Mouse (Mus musculus): ENCODE data around the gene Sdhd. TPM values are rescaled to one million over a fixed set of nuclear protein-coding genes. Genes with fewer than 3 reads are reported as not detected.

Gene Sdhd
- polyA plus RNA-seq, 1 experiment, result 156 TPM

DNA sequence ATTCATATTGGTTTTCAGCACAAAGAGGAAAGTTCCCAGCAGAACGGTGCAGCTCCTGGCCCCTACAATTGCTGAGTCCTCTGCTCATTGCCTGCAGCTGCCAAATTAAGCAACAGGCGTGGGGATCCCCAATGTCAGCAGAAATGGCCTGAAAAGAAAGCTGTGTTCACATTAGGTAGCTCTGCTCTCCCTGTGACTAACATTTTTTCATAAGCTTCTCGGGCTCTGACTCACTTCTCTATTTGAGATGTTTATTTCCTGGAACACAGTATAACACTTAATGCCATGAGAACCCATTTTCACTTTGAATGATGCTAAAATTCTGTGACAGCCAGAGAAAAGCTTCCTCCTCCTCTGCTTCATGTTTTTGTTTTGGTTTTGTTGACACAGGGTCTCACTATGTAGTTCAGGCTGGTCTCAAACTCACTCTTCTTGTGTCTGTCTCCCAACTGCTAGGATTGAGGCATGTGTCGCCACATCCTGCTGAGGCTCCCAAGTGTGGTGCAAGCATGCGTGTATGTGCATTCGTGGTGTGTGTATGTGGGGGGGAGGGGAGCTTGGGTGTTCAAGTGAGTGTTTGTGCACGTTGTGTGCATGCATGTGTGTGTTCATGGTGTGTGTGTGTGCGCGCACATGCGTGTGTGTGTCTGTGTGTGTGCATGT is 12.6 kb downstream of the Sdhd start:
- DNase-seq (ENCODE audit: extremely low spot score in 1 of 2, low spot score in 1 of 2), result no peak

DNA sequence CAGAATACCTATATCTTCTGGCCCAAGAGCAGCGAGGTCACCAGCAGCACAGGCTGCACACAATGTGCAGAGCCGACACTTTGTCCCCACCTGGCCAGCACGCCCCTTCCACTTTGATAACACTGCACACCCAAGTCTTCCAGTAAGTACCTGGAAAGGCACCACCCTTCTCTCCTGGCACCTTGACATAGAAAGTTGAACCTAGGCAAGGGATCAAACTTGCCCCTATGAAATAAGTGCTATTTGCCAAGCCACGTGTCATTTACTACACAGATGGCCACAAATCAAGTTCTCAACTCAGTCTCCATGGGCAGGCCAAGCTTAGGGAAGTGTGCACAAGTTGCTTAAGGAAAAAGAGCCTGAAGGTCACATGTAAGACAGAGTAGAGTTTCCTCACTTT is 16.7 kb downstream of the Sdhd start:
- no peak for DNase-seq (ENCODE audit: extremely low spot score in 1 of 2, low spot score in 1 of 2)

DNA sequence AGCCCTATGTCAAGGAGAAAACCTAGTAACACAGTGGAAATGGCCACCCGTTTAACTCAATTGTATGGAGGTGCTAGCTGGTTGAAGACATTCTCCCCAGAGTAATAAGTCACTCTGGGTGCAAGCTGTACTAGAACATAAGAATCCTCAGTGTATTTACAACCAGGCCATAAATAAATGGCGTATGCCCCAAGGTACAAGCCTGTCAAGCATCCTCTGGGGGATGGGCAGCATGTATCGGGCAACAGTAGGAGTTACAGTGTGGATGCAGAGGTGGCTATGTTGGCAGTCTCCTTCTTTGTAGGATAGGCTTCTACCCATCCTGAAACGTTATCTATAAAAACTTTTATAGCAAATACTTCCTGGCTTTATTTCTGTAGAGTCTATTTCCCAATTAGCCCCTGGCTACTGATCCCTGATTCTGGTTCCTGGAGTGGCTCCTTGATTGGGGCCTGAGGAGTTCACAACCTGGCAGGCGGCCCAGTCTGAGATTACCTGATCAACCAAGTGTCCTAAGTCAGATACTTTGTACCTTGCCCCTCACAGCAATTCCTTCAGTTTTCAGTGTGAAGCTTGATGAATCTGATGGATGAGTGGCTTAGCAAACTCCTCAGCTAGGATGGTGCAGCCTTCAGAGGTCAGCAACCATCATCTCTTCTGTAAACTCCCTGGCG is 18.3 kb downstream of the Sdhd start:
- no peak for DNase-seq (ENCODE audit: extremely low spot score in 1 of 2, low spot score in 1 of 2)

DNA sequence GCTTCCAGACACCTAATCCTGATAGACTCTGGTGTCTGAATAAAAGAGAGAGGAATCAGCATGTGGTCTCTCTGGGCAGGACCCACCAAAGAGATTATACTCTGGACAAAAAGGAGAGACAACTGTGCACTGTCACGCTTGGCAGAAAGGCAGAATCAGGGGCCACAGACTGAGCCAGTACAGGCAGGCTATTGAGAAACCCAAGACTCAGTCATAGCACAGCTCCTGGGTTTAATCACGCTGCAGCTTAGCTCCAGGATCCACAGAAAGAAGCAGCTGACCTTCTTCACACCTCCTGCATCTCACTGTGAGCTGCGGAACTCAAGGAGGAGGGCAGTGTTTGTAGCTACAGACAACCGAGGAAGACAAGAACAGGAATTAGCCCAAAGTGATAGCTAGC is 23.2 kb downstream of the Sdhd start:
- DNase-seq (ENCODE audit: extremely low spot score in 1 of 2, low spot score in 1 of 2), result no peak

DNA sequence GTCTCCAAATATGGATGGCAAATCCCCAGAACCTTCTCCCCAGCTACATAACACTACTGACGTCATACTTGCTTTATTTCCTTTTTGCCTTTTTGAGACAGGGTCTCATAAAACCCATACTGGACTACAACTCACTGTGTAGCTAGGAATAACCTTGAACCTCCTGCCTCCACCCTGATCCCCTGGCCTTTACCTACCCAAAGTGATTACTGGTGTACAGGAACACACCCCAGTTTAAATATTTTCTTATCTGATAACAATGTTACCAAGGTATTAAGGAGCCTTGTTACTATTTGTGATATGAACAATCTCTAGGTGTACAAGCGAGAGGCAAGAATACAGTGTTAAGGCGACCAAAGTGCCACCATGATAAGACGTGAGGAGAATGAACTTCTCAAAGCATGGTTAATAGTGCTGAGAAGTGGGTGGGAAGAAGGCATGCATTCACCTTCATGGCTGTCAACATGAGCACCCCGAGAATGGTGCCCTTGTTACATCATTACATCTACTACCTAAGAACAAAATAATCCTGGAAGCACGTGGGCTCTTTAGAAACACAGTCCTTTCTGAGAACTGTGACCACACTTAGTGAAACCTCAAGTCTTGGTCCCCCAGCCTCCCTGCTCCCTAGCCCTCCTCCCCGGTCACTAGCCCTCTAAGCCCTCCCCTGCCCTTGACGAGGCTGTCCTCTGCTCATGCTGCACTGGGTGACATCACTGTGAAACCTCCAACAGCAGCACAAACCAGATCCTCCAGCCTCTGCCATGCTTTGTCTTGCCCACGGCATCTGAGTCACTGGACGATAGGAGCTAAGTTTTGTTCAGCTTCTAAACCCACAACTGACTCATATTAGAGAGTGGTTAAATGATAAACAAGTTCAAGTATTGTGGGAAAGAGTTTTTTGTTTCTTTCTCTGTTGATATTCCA is 33.8 kb downstream of the Sdhd start:
- DNase-seq (ENCODE audit: extremely low spot score in 1 of 2, low spot score in 1 of 2), result no peak

DNA sequence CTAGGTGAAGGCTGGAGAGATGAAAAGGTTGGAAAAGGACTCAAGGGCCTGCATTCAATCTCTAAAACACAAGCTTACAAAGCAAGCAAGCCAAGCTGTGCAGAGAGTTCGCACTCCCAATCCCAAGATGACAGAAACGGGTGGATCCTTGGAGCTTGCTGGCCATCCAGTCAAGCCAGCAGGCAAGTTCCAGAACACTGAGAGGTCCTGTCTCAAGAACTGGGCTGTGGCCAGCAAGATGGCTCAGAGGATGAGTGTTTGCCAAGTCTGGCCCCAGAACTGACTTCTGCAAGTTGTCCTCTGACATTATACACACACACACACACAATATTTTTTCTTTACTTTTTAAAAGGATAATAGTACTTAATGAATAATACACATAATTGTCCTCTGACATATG is 35.7 kb downstream of the Sdhd start:
- DNase-seq (ENCODE audit: extremely low spot score in 1 of 2, low spot score in 1 of 2), result no peak

DNA sequence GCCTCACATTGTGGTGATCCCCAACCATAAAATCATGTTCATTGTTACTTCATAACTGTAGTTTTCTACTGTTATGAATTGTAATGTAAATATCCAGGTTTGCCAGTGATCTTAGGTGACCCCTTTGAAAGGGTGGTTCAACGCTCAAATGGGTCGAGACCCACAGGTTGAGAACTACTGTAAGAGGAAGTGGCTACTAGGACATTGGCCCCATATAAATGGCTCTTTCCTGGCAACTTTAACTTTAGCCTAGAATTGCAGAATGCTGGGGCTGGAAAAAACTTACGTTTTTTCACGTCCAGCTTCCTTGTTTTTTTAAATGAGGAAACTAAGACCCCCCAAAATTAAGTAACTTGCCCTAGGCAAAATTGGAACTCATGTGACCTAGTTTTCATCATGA is 36.2 kb downstream of the Sdhd start:
- no peak for DNase-seq (ENCODE audit: extremely low spot score in 1 of 2, low spot score in 1 of 2)

DNA sequence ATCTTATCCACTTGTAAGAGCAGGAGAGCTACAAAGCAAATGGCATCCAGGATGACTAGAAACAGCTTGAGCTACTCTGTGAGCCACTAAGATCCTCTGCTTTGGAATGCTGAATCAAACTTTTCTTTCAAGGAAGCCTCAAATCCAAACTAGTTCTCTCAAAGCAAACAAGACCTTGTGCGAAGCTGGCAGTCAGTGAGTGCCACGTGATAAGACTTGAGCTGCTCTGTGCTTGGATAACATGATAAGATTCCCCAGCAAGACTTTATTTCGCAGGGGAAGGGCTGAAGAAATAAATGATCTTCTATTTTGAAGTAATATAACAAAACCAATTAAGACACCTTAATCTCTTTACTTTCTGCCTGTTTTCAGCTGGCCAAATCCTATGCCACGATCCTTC is 37.7 kb downstream of the Sdhd start:
- DNase-seq (ENCODE audit: extremely low spot score in 1 of 2, low spot score in 1 of 2), result no peak

DNA sequence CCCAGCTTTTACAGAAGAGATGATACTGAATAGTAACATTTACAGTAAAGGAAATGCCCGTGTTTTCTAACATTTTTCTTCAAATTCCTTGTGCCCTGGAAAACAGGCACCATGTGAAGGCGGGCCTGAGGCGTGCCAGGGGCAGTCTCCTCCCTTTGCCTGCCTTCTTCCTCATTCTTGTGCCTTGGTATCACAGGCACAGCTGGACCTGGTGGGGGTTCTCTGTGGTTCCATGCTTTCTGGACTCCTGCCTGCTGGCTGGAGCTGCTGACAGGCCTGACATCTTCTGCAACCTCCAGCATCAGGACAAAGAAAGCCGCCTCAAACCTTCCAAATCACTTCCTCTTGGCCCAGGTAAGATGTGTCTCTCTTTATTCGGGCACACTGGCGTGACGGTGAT is 38.4 kb downstream of the Sdhd start:
- DNase-seq (ENCODE audit: extremely low spot score in 1 of 2, low spot score in 1 of 2), result no peak

DNA sequence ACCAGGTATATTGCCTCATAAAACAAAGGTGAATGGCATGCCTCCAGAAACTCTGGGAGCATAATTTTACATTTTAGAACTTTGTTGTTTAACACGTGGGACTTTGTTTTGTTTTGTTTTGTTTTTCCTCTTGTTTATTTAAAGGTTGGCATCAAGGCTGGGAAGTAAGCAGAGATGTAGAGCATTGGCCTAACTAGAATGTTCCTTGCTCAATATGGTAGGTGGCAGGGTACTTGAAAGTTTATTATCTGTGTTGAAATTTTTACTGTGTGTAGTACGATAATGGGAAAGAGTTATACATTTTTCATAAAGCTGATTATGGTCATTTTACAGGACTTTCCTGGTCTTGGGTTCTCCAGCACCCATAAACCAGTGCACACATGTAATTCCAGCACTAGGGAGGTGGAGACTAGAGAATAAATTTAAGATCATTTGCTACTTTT is 41.7 kb downstream of the Sdhd start:
- no peak for DNase-seq (ENCODE audit: extremely low spot score in 1 of 2, low spot score in 1 of 2)

DNA sequence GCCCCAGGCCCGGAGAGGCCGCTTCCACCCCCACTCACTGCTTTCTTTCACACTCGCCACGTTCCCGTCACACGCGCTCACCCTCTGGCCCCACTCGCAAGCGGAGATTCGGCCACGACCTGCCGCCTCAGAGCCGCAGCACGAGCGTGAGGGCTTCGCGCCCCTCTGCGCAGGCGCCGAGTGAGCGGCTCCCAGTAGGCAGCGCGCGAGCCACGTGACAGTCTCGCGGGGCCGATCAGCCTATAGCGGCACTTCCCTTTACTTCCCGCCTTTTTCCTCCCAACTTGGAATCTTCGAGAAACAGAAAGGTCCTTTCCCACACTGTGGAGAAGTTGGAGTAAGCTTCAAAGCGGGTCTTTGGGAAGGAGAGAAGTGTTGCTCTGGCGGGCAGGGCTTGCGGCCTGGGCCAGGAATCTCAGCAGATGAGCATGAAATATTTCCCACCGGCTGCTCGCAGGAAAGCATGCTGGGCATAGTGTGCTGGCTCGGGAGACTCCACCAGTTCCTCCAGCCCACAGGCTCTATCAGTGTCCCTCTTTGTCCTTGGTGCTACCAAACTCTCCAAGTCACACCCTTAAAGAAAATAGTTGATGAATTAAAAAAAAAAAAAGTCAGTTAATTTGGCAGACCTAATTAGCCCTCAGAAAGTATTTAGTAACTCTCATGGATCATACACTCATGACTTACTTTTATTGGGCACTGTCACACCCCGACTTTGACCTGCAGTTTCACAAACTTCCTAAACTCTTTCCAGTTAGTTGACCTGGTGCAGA is 42.3 kb downstream of the Sdhd start, which contains the start of gene Tex12:
Tex12 (minus strand) TSS at position 181 of the 773 bp plus-strand sequence.
- DNase-seq (ENCODE audit: extremely low spot score in 1 of 2, low spot score in 1 of 2), result no peak

DNA sequence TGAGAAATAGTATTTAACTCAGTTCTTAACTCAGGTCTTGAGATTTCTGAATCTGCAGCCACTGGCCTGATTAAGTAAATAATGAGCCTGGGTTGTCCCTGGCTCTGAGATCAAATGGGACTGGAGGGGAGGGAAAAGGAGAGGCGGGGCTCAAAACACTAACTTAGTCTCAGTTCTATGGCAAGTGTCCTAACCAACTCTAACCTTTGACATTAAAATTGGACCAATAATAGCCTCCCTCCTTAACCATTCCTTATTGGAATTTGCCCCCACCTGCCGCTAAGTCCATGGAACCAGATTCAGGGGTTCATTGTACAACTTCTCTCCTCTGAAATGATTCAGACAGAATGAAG is 48.5 kb downstream of the Sdhd start, which contains the start of gene Bco2:
Bco2 (minus strand) TSS at position 88 of the 353 bp plus-strand sequence.
- DNase-seq (ENCODE audit: extremely low spot score in 1 of 2, low spot score in 1 of 2), result no peak

DNA sequence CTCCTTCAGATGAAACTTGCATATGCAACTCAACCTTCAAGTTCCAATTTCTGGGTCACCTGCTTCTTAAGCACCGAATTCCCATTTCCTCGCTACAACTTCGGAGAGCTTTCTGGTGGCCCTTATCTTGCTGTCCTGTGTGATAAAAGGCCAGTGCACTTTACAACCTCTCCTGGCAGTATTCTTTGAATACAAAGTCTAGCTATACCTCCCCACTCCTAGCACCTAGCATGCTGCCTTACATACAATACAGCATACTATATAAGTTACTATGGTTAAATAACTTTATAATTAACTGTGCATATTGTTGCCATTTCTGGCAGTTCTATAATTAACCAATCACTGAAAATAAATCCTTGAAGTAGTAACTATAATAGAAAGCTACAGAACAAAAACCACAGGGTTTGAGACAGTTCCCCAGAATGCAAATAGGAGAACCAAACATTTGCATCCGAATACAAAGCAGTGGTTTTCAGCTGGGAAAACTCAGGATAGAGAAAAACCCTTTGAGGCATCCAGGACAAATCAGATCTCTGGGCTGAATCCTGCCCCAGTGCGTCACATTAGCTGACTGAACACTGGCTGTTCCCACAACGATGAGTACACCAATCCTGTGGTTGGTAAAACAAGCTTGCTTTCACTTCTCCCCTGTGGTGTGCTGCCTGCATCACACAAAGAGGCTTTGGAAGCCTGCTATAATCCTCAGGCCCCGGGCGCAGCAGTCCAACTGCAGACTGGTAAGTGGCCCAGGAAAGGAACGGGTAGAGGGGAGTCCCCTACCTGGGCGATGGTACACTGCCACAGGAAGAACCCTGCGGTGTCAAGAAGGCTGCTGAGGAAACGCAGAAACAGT is 49.1 kb downstream of the Sdhd start, which contains the start of gene Il18:
Il18 (plus strand) TSS at position 587 of the 853 bp plus-strand sequence.
- peak; percentile 77 to 80 for DNase-seq (ENCODE audit: extremely low spot score in 1 of 2, low spot score in 1 of 2)

DNA sequence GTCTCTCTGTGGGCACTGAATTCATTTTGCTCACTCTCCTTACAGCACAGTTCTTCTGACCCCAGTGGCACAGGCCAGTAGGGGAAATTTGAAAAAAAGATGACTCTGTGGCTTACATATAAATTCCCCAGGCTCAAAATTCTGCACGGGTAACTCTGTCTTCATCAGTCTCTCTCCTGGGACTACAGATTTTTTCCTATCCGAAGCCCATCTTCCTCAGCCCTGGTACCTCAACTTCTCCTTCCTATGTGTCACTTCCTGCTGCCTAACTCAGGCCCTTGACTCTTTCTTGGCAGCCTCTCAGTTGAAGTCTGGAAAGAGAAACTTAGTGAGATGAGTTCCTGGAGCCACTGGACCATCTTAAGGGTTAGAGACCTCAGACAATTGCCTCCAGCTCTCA is 50.1 kb downstream of the Sdhd start:
- DNase-seq (ENCODE audit: extremely low spot score in 1 of 2, low spot score in 1 of 2), result no peak

DNA sequence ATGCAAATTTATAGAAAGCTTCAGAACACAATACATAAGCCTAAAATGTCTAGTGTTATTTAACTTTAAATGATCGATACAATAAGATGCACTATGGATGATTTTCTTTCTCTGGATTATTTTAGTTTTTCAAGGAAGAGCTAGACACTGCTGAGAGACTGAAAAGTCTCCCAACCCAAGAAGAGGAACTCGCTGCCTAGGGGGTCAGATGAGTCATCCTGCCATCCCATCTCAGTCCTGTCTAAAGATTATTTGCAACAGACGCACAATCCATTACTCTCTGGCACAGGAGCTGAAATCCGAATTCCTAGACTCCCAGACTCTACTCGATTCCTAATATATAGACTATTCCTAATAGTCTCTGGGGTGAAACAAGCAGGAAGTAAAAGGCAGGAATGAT is 51.4 kb downstream of the Sdhd start:
- no peak for DNase-seq (ENCODE audit: extremely low spot score in 1 of 2, low spot score in 1 of 2)

DNA sequence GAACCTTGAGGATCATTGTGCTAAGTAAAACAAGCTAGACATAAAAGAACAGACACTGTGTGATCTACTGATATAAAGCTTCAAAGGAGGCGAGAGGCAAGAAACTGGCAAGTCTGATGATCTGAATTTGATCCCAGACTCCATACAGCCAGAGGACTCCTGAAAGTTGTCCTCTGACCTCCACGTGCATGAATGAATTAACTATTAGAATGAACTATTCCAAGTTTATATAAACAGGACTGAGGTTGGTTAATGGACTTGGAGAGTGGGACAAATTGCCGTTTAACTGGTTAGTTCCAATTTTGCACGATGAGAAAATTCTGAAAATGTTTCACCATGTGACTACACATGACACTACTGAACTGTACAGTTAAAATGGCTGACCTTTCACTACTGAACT is 54.7 kb downstream of the Sdhd start:
- DNase-seq (ENCODE audit: extremely low spot score in 1 of 2, low spot score in 1 of 2), result no peak

DNA sequence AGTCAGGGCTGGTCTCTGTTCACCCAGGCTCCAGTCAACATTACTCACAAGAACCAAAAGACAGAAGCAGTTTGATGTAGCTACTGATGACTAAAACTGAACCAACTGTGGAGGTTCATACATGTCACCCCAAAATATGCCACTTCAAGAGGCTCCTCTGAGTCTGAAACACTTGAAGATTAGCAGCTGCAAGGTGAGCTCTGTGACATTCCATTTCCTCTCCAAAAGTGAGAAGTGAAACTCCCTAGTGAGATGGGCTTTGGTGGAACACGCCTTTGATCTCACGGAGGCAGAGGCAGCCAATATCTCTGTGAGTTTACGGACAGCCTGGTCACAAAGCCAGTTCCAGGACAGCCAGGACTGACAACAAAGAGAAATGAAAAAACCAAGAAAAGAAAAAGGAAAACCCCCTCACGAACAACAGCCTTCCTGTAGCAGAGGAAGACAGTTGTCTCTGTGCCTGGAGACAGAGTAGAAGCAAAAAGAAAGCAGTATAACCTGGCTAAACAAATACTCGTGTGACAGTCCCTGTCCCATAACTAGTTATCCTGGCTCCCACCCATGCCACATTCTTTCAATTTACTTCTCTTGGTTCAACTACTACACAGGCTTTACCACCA is 55.6 kb downstream of the Sdhd start:
- DNase-seq (ENCODE audit: extremely low spot score in 1 of 2, low spot score in 1 of 2), result no peak

Measured in frontal cortex, adult 2 months (tissue).